21 mouse cellular contexts compared by ENCODE assay signal in genomic region chr1:167022001-167022424, GRCm38 (mm10). TPM values are rescaled to one million over a fixed set of nuclear protein-coding genes. Genes with fewer than 3 reads are reported as not detected.
A peak's percentile ranks its signal among the peaks of the same experiment; 100 is the strongest.
DNase-seq lines count a peak whose midpoint lies in the region; ATAC-seq and TF ChIP-seq lines count a peak whose summit lies in the region.
"Had no signal": no experiment of that assay in that cellular context is flagged by ENCODE, and none has a peak within 500 bp of the region (broad histone marks: within the 10 kb centered on the region; RNA-seq: fewer than 3 reads in every experiment).

No protein-coding gene starts in this region.

- 0 out of 2 replicates have a peak overlapping the region, but pooled peaks have one; percentile 2 for H3K4me2 ChIP-seq in forebrain, embryonic 15.5 days (replicated peaks)
- H3K4me2 ChIP-seq in midbrain, embryonic 13.5 days (replicated peaks) = no peak overlapping the region
- H3K4me2 ChIP-seq in midbrain, embryonic 11.5 days = no peak overlapping the region
- peak overlapping the region; percentile 10; the same call in 1 of the 2 replicates for H3K4me2 ChIP-seq in hindbrain, embryonic 16.5 days (ENCODE audit: low read length)
- H3K4me2 ChIP-seq in lung, postnatal 0 days (replicated peaks; ENCODE audit: low read depth, low read length) = no peak overlapping the region
- H3K4me2 ChIP-seq: heart, embryonic 12.5 days; liver, embryonic 11.5 days had no signal

- no peaks in the 10 kb centered on the region for H3K27me3 ChIP-seq in forebrain, embryonic 15.5 days
- no peaks in the 10 kb centered on the region for H3K27me3 ChIP-seq in forebrain, embryonic 10.5 days (ENCODE audit: poor library complexity, severe bottlenecking)
- H3K27me3 ChIP-seq in midbrain, embryonic 13.5 days = no peaks in the 10 kb centered on the region
- H3K27me3 ChIP-seq in midbrain, embryonic 11.5 days (ENCODE audit: control insufficient read depth, insufficient read depth, low read length) = no peaks in the 10 kb centered on the region
- no peaks in the 10 kb centered on the region for H3K27me3 ChIP-seq in embryonic facial prominence, embryonic 10.5 days (replicated peaks; ENCODE audit: low read depth, poor library complexity, severe bottlenecking)
- no peaks in the 10 kb centered on the region for H3K27me3 ChIP-seq in hindbrain, embryonic 16.5 days (replicated peaks; ENCODE audit: control insufficient read depth, insufficient read depth, low read length)
- H3K27me3 ChIP-seq in lung, postnatal 0 days (replicated peaks; ENCODE audit: insufficient read depth, low read length) = no peaks in the 10 kb centered on the region
- H3K27me3 ChIP-seq: heart, embryonic 12.5 days; megakaryocyte, embryonic 14.5 days had no signal

- no peaks in the 10 kb centered on the region for H3K9me3 ChIP-seq in forebrain, embryonic 15.5 days
- H3K9me3 ChIP-seq in forebrain, embryonic 10.5 days = no peaks in the 10 kb centered on the region
- no peaks in the 10 kb centered on the region for H3K9me3 ChIP-seq in midbrain, embryonic 13.5 days
- peaks cover under 1% of the 10 kb centered on the region; the same call in 1 of the 2 replicates for H3K9me3 ChIP-seq in midbrain, embryonic 11.5 days (ENCODE audit: control insufficient read depth, low read length)
- H3K9me3 ChIP-seq in embryonic facial prominence, embryonic 10.5 days = no peaks in the 10 kb centered on the region
- H3K9me3 ChIP-seq in hindbrain, embryonic 16.5 days (ENCODE audit: control insufficient read depth, low read length) = no peaks in the 10 kb centered on the region
- no peaks in the 10 kb centered on the region for H3K9me3 ChIP-seq in lung, postnatal 0 days (ENCODE audit: low read length)
- H3K9me3 ChIP-seq: heart, embryonic 12.5 days; limb, embryonic 10.5 days had no signal

- H3K27ac ChIP-seq in forebrain, embryonic 15.5 days (replicated peaks) = peak overlapping the region; percentile 59
- no peak overlapping the region for H3K27ac ChIP-seq in forebrain, embryonic 10.5 days
- 0 out of 2 replicates have a peak overlapping the region, but pooled peaks have one; percentile 5 for H3K27ac ChIP-seq in midbrain, embryonic 13.5 days
- H3K27ac ChIP-seq in midbrain, embryonic 11.5 days (ENCODE audit: low read depth, low read length) = no peak overlapping the region
- H3K27ac ChIP-seq in embryonic facial prominence, embryonic 10.5 days (replicated peaks) = no peak overlapping the region
- H3K27ac ChIP-seq in hindbrain, embryonic 16.5 days (ENCODE audit: low read depth, low read length) = no peak overlapping the region; the same call in 1 of the 2 replicates
- no peak overlapping the region for H3K27ac ChIP-seq in lung, postnatal 0 days (ENCODE audit: low read length)
- H3K27ac ChIP-seq: layer of hippocampus, adult 2 months; limb, embryonic 10.5 days had no signal

- H3K36me3 ChIP-seq in forebrain, embryonic 15.5 days = no peaks in the 10 kb centered on the region
- no peaks in the 10 kb centered on the region for H3K36me3 ChIP-seq in forebrain, embryonic 10.5 days (replicated peaks)
- H3K36me3 ChIP-seq in midbrain, embryonic 13.5 days = no peaks in the 10 kb centered on the region; the same call in 1 of the 2 replicates
- no peaks in the 10 kb centered on the region for H3K36me3 ChIP-seq in midbrain, embryonic 11.5 days (ENCODE audit: control insufficient read depth, insufficient read depth, low read length)
- H3K36me3 ChIP-seq in embryonic facial prominence, embryonic 10.5 days (replicated peaks) = no peaks in the 10 kb centered on the region
- H3K36me3 ChIP-seq in hindbrain, embryonic 16.5 days (ENCODE audit: control insufficient read depth, insufficient read depth, low read length) = no peaks in the 10 kb centered on the region; the same call in 1 of the 2 replicates
- no peaks in the 10 kb centered on the region for H3K36me3 ChIP-seq in lung, postnatal 0 days (ENCODE audit: insufficient read depth, low read length)
- H3K36me3 ChIP-seq: heart, embryonic 12.5 days; limb, embryonic 10.5 days had no signal

- no peak overlapping the region for H3K4me3 ChIP-seq in forebrain, embryonic 15.5 days
- H3K4me3 ChIP-seq in forebrain, embryonic 10.5 days = no peak overlapping the region
- no peak overlapping the region for H3K4me3 ChIP-seq in midbrain, embryonic 13.5 days (replicated peaks)
- H3K4me3 ChIP-seq in midbrain, embryonic 11.5 days (ENCODE audit: low read depth, low read length) = no peak overlapping the region
- H3K4me3 ChIP-seq in embryonic facial prominence, embryonic 10.5 days = no peak overlapping the region
- no peak overlapping the region for H3K4me3 ChIP-seq in hindbrain, embryonic 16.5 days (ENCODE audit: low read length)
- no peak overlapping the region for H3K4me3 ChIP-seq in lung, postnatal 0 days (ENCODE audit: low read depth, low read length)
- H3K4me3 ChIP-seq: heart, embryonic 12.5 days; layer of hippocampus, adult 2 months; limb, embryonic 10.5 days; megakaryocyte, embryonic 14.5 days had no signal

- no peak overlapping the region for H3K9ac ChIP-seq in forebrain, embryonic 15.5 days (replicated peaks)
- no peak overlapping the region for H3K9ac ChIP-seq in midbrain, embryonic 13.5 days (replicated peaks)
- H3K9ac ChIP-seq in midbrain, embryonic 11.5 days (ENCODE audit: low read length) = no peak overlapping the region
- H3K9ac ChIP-seq in hindbrain, embryonic 16.5 days (ENCODE audit: low read depth, low read length) = no peak overlapping the region
- no peak overlapping the region for H3K9ac ChIP-seq in lung, postnatal 0 days (replicated peaks; ENCODE audit: low read depth)
- H3K9ac ChIP-seq: heart, embryonic 12.5 days had no signal

- TF ChIP-seq CTCF in lung, postnatal 0 days (IDR thresholded peaks at IDR 0.05) = no peak

- WGBS in forebrain, embryonic 15.5 days = 44% methylated on average over 9 of the region's 9 CpGs
- 67% methylated on average over 9 of the region's 9 CpGs for WGBS in forebrain, embryonic 10.5 days
- 62% methylated on average over 9 of the region's 9 CpGs for WGBS in midbrain, embryonic 13.5 days
- WGBS in midbrain, embryonic 11.5 days = 67% methylated on average over 9 of the region's 9 CpGs
- 48% methylated on average over 9 of the region's 9 CpGs for WGBS in embryonic facial prominence, embryonic 10.5 days
- WGBS in hindbrain, embryonic 16.5 days = 37% methylated on average over 9 of the region's 9 CpGs
- WGBS in lung, postnatal 0 days = 31% methylated on average over 9 of the region's 9 CpGs

- peaks cover 22% of the 10 kb centered on the region for H3K4me1 ChIP-seq in forebrain, embryonic 15.5 days
- H3K4me1 ChIP-seq in forebrain, embryonic 10.5 days = peaks cover 9% of the 10 kb centered on the region
- H3K4me1 ChIP-seq in midbrain, embryonic 13.5 days (replicated peaks) = peaks cover 8% of the 10 kb centered on the region
- H3K4me1 ChIP-seq in midbrain, embryonic 11.5 days (ENCODE audit: control insufficient read depth, insufficient read depth, low read length) = no peaks in the 10 kb centered on the region
- peaks cover 13% of the 10 kb centered on the region for H3K4me1 ChIP-seq in embryonic facial prominence, embryonic 10.5 days
- peaks cover 3% of the 10 kb centered on the region; the same call in 1 of the 2 replicates for H3K4me1 ChIP-seq in hindbrain, embryonic 16.5 days (ENCODE audit: control insufficient read depth, insufficient read depth, low read depth, low read length)
- H3K4me1 ChIP-seq in lung, postnatal 0 days (ENCODE audit: insufficient read depth, low read depth, low read length) = no peaks in the 10 kb centered on the region
- H3K4me1 ChIP-seq: heart, embryonic 12.5 days; limb, embryonic 10.5 days; megakaryocyte, embryonic 14.5 days had no signal

- no peak for DNase-seq in forebrain, embryonic 10.5 days (ENCODE audit: extremely low spot score, low spot score)
- no peak for DNase-seq in midbrain, embryonic 11.5 days (ENCODE audit: low spot score, missing footprints)
- peak; percentile 12 for DNase-seq in embryonic facial prominence, embryonic 10.5 days (ENCODE audit: low spot score)
- DNase-seq in heart, adult 18-20 months = no peak
- no peak for DNase-seq in lung, postnatal 0 days (ENCODE audit: low spot score)
- DNase-seq: adrenal gland, postnatal 10 days; cerebellum, adult 11 months; cerebellum, postnatal 14 days; heart, postnatal 14 days; kidney, adult 9 months; lung, adult 18-20 months; right cerebral cortex, adult 18-20 months had no signal

- TF ChIP-seq EP300 in lung, postnatal 0 days (IDR thresholded peaks at IDR 0.05) = no peak

- ATAC-seq in forebrain, embryonic 15.5 days (replicated peaks) = peak; percentile 59
- ATAC-seq in midbrain, embryonic 13.5 days = no peak
- ATAC-seq in midbrain, embryonic 11.5 days (ENCODE audit: low FRiP score) = no peak
- ATAC-seq in hindbrain, embryonic 16.5 days = peak; percentile 15; the same call in 1 of the 2 replicates
- ATAC-seq in lung, postnatal 0 days = no peak

RNA-seq across cellular contexts. Expression of gene Fam78b, which starts 20.8 kb away (rescaled TPM):
- polyA plus RNA-seq in forebrain, embryonic 15.5 days (2015; fragmentation: Nextera tagmentation; extraction: Ambion mirVana) = 7.6 and 10.1 TPM in 2 replicates
- 0.53 and 0.62 TPM in 2 replicates for polyA plus RNA-seq in forebrain, embryonic 10.5 days (2016; fragmentation: Nextera tagmentation; extraction: Ambion mirVana)
- polyA plus RNA-seq in midbrain, embryonic 13.5 days (2015; fragmentation: Nextera tagmentation; extraction: Ambion mirVana) = 8.2 and 9.1 TPM in 2 replicates
- polyA plus RNA-seq in midbrain, embryonic 11.5 days (2014; fragmentation: Nextera tagmentation; extraction: Ambion mirVana) = 6.7 and 7.1 TPM in 2 replicates
- 2.4 and 2.9 TPM in 2 replicates for polyA plus RNA-seq in embryonic facial prominence, embryonic 10.5 days (2016; fragmentation: Nextera tagmentation; extraction: Ambion mirVana)
- polyA plus RNA-seq in hindbrain, embryonic 16.5 days (2015; fragmentation: Nextera tagmentation; extraction: Ambion mirVana) = 5.1 and 7.2 TPM in 2 replicates
- 1 to 10 TPM; 2.5 to 3.9 TPM for total RNA-seq in heart, adult 18-20 months (2021)
- polyA plus RNA-seq in lung, postnatal 0 days (2015; fragmentation: Nextera tagmentation; extraction: Ambion mirVana) = 0.60 and 0.61 TPM in 2 replicates
- total RNA-seq: CH12.LX had no signal

Comparison
In these comparisons a context has a peak if more than half of its experiments do, and no peak if none do; other contexts are left out.
1. H3K27ac ChIP-seq: peak in forebrain, embryonic 15.5 days (single experiment) and midbrain, embryonic 13.5 days (single experiment); none in forebrain, embryonic 10.5 days (single experiment), midbrain, embryonic 11.5 days (single experiment), embryonic facial prominence, embryonic 10.5 days (single experiment), hindbrain, embryonic 16.5 days (single experiment) and lung, postnatal 0 days (single experiment).
2. ATAC-seq: peak in forebrain, embryonic 15.5 days (single experiment) and hindbrain, embryonic 16.5 days (single experiment); none in midbrain, embryonic 13.5 days (single experiment), midbrain, embryonic 11.5 days (single experiment) and lung, postnatal 0 days (single experiment).
3. H3K4me2 ChIP-seq: peak in forebrain, embryonic 15.5 days (single experiment) and hindbrain, embryonic 16.5 days (single experiment); none in midbrain, embryonic 13.5 days (single experiment), midbrain, embryonic 11.5 days (single experiment) and lung, postnatal 0 days (single experiment).